Mouse (Mus musculus) CH12.LX (cell line): ENCODE measurements at regions not wholly inside any gene's neighbourhood (a gene's known extent, or its start where the extent isn't known, plus 50 kb on each side); places are given as distances from the start of the nearest gene placed in this dataset.

ENCODE experiments used
- CTCF ChIP-seq, 2 experiments: IDR thresholded peaks in 1 of 2; conservative IDR thresholded peaks in 1 of 2; 2 replicates each; pipeline ENCODE4 v1.5.1; 2011 to 2012; ENCODE audit warnings: low read depth in 2 of 2, low read length in 2 of 2, improper control_type of control experiment in 1 of 2, inconsistent platforms in 1 of 2, mild to moderate bottlenecking in 1 of 2, moderate library complexity in 1 of 2
- E2F4 ChIP-seq: IDR thresholded peaks from 2 replicates; pipeline ENCODE4 v1.6.1; 2011; ENCODE audit warnings: low read depth, low read length, improper control_type of control experiment; ENCODE audit not compliant: insufficient replicate concordance
- EP300 ChIP-seq: IDR thresholded peaks from 2 replicates; pipeline ENCODE4 v1.6.1; 2011; ENCODE audit warnings: low read length, improper control_type of control experiment
- ZKSCAN1 ChIP-seq: IDR thresholded peaks from 2 replicates; pipeline ENCODE4 v1.6.1; 2012; ENCODE audit warnings: low read depth, inconsistent platforms, low read length, improper control_type of control experiment, borderline replicate concordance

GRCm38 (mm10) chr15:18556457-18556856 lies 262.3 kb upstream of the Cdh10 start:
- no peak for TF ChIP-seq EP300
- no peak for TF ChIP-seq ZKSCAN1
- TF ChIP-seq E2F4 = no peak
- no peak for TF ChIP-seq CTCF (conservative IDR thresholded peaks at IDR 0.05 in 1 of 2, IDR thresholded peaks at IDR 0.05 in 1 of 2; ENCODE audit: low read depth in 2 of 2, low read length in 2 of 2)
